Mouse (Mus musculus) hindbrain, embryonic 13.5 days (tissue): Measurements from ENCODE around the gene Lyrm7. TPM values are rescaled to one million over a fixed set of nuclear protein-coding genes. Genes with fewer than 3 reads are reported as not detected.
A peak's percentile ranks its signal among the peaks of the same experiment; 100 is the strongest.

ENCODE experiments used
- ATAC-seq: fragments of 200-750 bp; cut with Nextera tagmentation; 2 replicates; pipeline ENCODE4 v1.8.0; 2017; ENCODE audit warnings: moderate TSS enrichment; ENCODE audit not compliant: low FRiP score
- H3K27ac ChIP-seq: fragments of 300-500 bp; sonication (generic); 2 replicates; pipeline ENCODE4 v1.5.1; 2015; ENCODE audit warnings: inconsistent platforms, mild to moderate bottlenecking, moderate library complexity
- H3K27me3 ChIP-seq: fragments of 300-500 bp; sonication (generic); 2 replicates; pipeline ENCODE4 v1.6.1; 2015; ENCODE audit warnings: mild to moderate bottlenecking, inconsistent platforms
- H3K36me3 ChIP-seq: fragments of 300-500 bp; sonication (generic); 2 replicates; pipeline ENCODE4 v1.6.1; 2015; ENCODE audit warnings: mild to moderate bottlenecking, inconsistent platforms
- H3K4me1 ChIP-seq: fragments of 300-500 bp; sonication (generic); replicated peaks from 2 replicates; pipeline ENCODE4 v1.6.1; 2015; ENCODE audit warnings: inconsistent platforms
- H3K4me2 ChIP-seq: fragments of 300-500 bp; sonication (generic); 2 replicates; pipeline ENCODE4 v1.6.1; 2015; ENCODE audit warnings: inconsistent platforms, mild to moderate bottlenecking, moderate library complexity
- H3K4me3 ChIP-seq: fragments of 300-500 bp; sonication (generic); 2 replicates; pipeline ENCODE4 v1.5.1; 2015; ENCODE audit warnings: mild to moderate bottlenecking, inconsistent platforms
- H3K9ac ChIP-seq: fragments of 300-500 bp; sonication (generic); 2 replicates; pipeline ENCODE4 v1.6.1; 2015; ENCODE audit warnings: mild to moderate bottlenecking, inconsistent platforms
- H3K9me3 ChIP-seq: fragments of 300-500 bp; sonication (generic); 2 replicates; pipeline ENCODE4 v1.6.1; 2016; ENCODE audit warnings: inconsistent platforms
- WGBS: fragments of 180-500 bp; shearing (Covaris S2); methylation state at CpG from one replicate; pipeline ENCODE4 v1.1.7; 2015; 5-methylcytosine and 5-hydroxymethylcytosine counted together
- polyA plus RNA-seq: library from polyadenylated mRNA; unstranded; fragments of >200 nt; fragmentation: Nextera tagmentation; extraction: Ambion mirVana; gene quantifications from 2 replicates; pipeline ENCODE4 v1.2.1, GENCODE M21; 2015

Lyrm7 gene
- polyA plus RNA-seq, 1 experiment from 2014 or later: 11.7 TPM

DNA sequence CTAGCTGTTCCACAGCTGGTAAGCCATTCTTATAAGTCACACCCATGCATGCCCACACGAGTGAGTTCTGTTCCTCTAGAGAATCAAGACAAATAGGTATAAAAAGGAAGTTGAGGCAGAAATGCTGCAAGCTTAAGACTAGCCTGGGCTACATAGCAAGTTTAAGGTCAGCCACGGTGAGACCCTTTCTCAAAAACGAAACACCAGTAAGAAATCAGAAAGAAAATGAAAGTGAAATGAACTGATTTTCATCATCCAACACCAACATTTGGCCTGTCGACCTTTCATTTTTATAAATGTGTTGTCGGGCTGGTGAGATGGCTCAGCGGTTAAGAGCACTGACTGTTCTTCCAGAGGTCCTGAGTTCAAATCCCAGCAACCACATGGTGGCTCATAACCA lies 18.2 kb upstream of the Lyrm7 start:
- WGBS: 78% methylated on average over 6 of the region's 6 CpGs
- no peaks in the 10 kb centered on the region for H3K27me3 ChIP-seq
- H3K9me3 ChIP-seq: no peaks in the 10 kb centered on the region
- no peak overlapping the region for H3K27ac ChIP-seq
- no peak overlapping the region for H3K4me2 ChIP-seq
- ATAC-seq: no peak
- H3K4me1 ChIP-seq: peaks cover 6% of the 10 kb centered on the region; the same call in 1 of the 2 replicates
- no peak overlapping the region for H3K4me3 ChIP-seq
- peaks cover 11% of the 10 kb centered on the region for H3K36me3 ChIP-seq
- no peak overlapping the region for H3K9ac ChIP-seq

DNA sequence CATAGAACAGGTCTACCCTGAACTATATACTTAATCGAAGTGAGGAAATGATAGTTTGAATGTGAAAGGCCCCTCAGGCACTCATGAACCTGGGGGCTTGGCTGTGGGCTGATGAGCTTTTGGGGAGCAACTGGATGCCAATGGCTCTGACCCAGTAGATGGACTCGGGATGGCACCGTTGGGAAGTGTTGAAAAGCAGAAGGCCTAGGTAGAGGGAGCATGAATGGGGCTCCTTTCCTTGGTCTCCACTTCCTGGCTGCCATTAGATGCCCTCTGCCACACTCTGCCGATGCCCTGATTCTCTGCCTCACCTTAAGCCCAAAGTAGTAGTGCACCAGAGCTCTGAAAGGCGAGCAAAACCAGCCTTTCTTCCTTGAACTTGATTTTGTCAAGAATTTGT lies 15.3 kb upstream of the Lyrm7 start:
- H3K4me1 ChIP-seq: peaks cover 2% of the 10 kb centered on the region; the same call in 1 of the 2 replicates
- ATAC-seq: no peak
- H3K4me3 ChIP-seq: no peak overlapping the region
- H3K9me3 ChIP-seq: no peaks in the 10 kb centered on the region
- no peak overlapping the region for H3K4me2 ChIP-seq
- H3K36me3 ChIP-seq: peaks cover 38% of the 10 kb centered on the region
- H3K27ac ChIP-seq: no peak overlapping the region
- WGBS: 87% methylated on average over 5 of the region's 5 CpGs
- H3K9ac ChIP-seq: no peak overlapping the region
- no peaks in the 10 kb centered on the region for H3K27me3 ChIP-seq

DNA sequence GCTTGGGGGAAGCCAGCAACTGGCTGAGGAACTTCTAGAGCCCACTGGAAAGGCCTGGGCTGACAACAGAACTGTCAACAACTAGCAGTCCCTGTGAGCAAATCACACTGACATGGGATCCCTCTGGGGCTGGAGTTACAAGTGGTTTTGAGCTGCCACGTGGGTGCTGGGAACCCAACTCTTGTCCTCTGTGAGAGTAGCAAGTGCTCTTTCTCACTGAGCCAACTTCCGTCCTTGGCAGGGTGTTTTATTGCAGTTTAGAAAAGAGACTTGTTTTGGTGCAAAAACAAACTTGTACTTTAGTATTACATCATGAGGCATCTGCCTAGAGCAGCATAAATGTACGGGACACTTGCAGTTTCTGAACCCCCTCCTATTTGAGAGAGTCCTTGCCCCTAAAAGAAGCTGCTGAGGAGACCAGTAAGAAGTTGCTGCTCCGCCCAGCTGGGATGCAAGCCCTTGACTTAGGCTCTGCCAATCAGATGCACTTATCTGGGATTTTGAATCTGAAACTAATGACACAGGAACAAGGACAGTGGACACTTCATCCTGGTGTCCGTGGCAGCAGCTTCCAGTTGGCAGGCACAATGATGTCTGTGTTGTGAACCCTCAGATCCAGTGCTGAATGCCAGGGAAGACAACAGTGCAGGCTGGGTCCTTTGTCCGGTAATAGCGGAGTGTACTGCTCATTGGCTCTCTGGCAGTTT lies 11.3 kb upstream of the Lyrm7 start:
- Histone ChIP-seq H3K27ac (no peak overlapping the region), H3K4me1 (peaks cover 31% of the 10 kb centered on the region), H3K27me3 (no peaks in the 10 kb centered on the region), H3K4me2 (no peak overlapping the region), H3K4me3 (no peak overlapping the region), H3K36me3 (peaks cover 58% of the 10 kb centered on the region), H3K9me3 (no peaks in the 10 kb centered on the region), H3K9ac (no peak overlapping the region)
- ATAC-seq: no peak
- WGBS: 75% methylated on average over 7 of the region's 7 CpGs

DNA sequence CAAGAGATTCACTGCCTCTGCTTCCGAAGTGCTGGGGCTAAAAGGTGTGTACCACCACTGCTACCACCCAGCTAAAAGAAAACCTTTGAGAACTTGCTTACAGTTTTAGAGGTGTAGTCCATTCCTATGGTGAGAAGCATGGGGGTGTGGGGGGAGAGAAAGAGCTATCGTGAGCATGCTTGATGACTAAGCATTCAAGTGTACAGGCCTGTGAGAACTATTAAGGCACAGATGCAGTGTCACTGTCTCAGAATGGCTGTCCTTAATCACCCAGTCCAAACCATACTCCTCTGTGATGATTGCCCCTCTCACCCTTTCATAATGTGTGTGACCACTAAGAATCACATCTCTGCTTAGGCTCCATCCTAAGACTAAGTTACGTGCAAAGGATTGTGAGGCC lies 8.6 kb upstream of the Lyrm7 start:
- Histone ChIP-seq H3K9ac (0 out of 2 replicates have a peak overlapping the region, but pooled peaks have one; percentile 10), H3K9me3 (no peaks in the 10 kb centered on the region), H3K27ac (no peak overlapping the region), H3K36me3 (peaks cover 51% of the 10 kb centered on the region), H3K4me3 (no peak overlapping the region), H3K4me1 (peaks cover 38% of the 10 kb centered on the region), H3K4me2 (peak overlapping the region; percentile 77; the same call in 1 of the 2 replicates), H3K27me3 (no peaks in the 10 kb centered on the region)
- no peak for ATAC-seq
- WGBS: 77% methylated on average over 3 of the region's 3 CpGs

DNA sequence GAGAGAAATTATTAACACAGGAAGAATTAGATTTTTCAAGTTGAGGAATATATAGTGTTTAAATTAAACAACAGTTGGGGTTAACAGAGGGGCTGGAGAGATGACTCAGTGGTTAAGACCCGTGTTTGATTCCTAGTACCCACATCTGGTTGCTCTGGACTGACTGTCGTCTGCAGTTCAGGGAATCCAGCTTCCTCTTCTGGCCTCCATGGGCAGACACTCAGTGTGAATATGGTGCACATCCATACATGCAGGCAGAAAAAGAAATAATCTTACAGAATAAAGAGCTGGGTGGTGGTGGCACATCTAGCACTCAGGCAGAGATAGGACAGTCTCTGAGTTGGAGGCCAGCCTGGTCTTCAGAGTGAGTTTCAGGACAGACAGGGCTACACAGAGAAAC lies 7.7 kb upstream of the Lyrm7 start:
- Histone ChIP-seq H3K27ac (no peak overlapping the region), H3K4me1 (peaks cover 38% of the 10 kb centered on the region), H3K4me2 (peak overlapping the region; percentile 77), H3K9ac (peak overlapping the region; percentile 39; the same call in 1 of the 2 replicates), H3K27me3 (no peaks in the 10 kb centered on the region), H3K4me3 (peak overlapping the region; percentile 89), H3K9me3 (no peaks in the 10 kb centered on the region), H3K36me3 (peaks cover 42% of the 10 kb centered on the region)
- WGBS: 86% methylated on average over 2 of the region's 2 CpGs
- no peak for ATAC-seq

DNA sequence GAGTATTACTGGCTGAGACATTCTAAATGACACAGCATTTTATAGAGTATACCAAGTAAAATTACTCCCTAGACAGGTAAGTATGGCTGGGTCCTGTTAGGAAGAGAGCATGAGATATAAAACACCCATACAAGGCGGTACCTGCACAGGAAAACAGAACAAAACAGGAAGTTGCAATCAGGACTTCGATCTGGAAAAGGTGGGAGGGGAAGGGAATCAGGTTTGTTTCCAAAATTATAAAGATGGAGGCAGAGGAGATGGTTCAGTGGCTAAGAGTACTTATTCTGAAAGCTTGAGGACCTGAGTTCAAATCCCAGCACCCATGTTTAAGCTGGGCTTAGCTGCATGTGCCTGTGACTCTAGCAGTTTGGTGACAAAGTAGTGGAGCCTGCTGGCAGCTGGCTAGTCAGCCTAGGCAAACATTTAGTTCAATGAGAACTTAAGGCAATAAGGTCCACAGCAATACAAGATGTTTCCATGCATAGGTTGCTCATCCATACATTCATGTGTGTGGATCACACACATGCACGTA lies 7.3 kb upstream of the Lyrm7 start:
- 90% methylated on average over 3 of the region's 3 CpGs for WGBS
- Histone ChIP-seq H3K27me3 (no peaks in the 10 kb centered on the region), H3K36me3 (peaks cover 38% of the 10 kb centered on the region), H3K9ac (peak overlapping the region; percentile 97), H3K9me3 (no peaks in the 10 kb centered on the region), H3K4me3 (peak overlapping the region; percentile 89), H3K27ac (no peak overlapping the region), H3K4me2 (peak overlapping the region; percentile 77), H3K4me1 (peaks cover 38% of the 10 kb centered on the region)
- ATAC-seq: no peak

DNA sequence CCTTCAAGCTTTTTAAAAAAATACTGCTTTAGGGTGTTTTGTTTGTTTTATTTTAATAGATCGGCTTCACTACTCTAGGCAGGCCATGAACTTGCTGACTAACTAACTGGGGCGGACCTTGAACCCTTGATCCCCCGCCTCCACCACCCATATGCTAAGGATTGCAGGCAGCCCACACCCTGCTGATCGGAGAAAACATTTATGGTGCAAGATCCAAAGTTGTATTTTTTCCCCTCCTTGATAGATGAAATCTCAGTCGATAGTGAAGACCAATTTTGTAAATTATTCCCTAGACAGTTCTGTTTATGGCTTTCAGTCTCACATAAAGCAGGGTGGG lies 6.3 kb upstream of the Lyrm7 start:
- H3K27ac ChIP-seq: peak overlapping the region; percentile 92
- no peaks in the 10 kb centered on the region for H3K27me3 ChIP-seq
- WGBS: 2% methylated on average over 5 of the region's 5 CpGs
- H3K9ac ChIP-seq: peak overlapping the region; percentile 97
- H3K9me3 ChIP-seq: no peaks in the 10 kb centered on the region
- peaks cover 30% of the 10 kb centered on the region for H3K36me3 ChIP-seq
- peak overlapping the region; percentile 77 for H3K4me2 ChIP-seq
- 0 out of 2 replicates have a peak, but pooled peaks have one; percentile 21 for ATAC-seq
- peaks cover 40% of the 10 kb centered on the region for H3K4me1 ChIP-seq
- H3K4me3 ChIP-seq: peak overlapping the region; percentile 89

DNA sequence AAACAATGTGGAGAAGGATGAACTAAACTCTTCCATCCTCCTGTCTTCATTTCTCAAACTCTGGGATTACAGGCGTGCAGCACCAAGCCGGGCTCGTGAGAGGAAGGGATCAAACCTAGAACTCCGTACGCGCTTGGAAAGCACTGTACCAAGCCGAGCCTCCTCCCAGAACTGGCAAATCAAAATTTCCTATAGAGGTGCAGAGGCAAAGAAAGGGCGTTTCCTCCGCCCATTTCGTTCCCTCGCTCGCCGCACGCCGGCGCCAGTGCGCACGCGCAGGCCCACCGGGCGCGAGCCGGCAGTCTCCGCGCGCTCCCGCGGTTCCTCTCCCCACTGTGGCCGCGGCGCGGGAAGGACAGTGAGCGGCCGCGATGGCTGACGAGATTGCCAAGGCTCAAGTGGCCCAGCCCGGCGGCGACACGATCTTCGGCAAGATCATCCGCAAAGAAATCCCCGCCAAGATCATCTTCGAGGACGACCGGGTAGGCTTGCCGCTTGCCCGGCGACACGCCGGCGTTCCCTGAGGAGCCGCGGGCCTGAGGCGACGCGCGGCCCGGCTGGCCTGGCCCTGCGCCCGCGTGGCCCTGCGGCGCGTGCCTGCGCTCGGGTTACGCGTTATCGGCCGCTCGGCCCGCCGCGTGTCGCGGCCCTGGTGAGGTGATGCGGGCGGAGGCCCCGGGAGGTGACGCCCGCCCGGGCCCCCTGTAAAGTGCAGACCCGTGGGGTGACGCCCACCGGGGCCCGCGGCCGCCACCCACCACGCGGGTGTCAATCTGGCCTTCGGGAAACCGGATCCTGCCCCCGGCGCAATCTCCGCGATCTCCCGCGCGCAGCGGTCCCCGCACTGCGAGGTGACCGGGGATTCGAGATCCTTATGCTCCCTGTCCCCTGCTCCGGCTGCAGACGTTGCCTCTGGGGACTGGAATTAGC lies 5.7 kb upstream of the Lyrm7 start, which contains the start of gene Hint1:
Gene Hint1 (plus strand): TSS at position 265 of the 930 bp plus-strand sequence.
- WGBS: under 1% methylated on average over 71 of the region's 107 CpGs
- Histone ChIP-seq H3K4me1 (peaks cover 42% of the 10 kb centered on the region), H3K9me3 (no peaks in the 10 kb centered on the region), H3K27me3 (no peaks in the 10 kb centered on the region), H3K9ac (peak within 1 kb of the TSS; percentile 97), H3K4me3 (peak within 1 kb of the TSS; percentile 89), H3K4me2 (peak within 1 kb of the TSS; percentile 77), H3K27ac (peak within 1 kb of the TSS; percentile 92), H3K36me3 (peaks cover 23% of the 10 kb centered on the region)
- ATAC-seq: peak; percentile 81

DNA sequence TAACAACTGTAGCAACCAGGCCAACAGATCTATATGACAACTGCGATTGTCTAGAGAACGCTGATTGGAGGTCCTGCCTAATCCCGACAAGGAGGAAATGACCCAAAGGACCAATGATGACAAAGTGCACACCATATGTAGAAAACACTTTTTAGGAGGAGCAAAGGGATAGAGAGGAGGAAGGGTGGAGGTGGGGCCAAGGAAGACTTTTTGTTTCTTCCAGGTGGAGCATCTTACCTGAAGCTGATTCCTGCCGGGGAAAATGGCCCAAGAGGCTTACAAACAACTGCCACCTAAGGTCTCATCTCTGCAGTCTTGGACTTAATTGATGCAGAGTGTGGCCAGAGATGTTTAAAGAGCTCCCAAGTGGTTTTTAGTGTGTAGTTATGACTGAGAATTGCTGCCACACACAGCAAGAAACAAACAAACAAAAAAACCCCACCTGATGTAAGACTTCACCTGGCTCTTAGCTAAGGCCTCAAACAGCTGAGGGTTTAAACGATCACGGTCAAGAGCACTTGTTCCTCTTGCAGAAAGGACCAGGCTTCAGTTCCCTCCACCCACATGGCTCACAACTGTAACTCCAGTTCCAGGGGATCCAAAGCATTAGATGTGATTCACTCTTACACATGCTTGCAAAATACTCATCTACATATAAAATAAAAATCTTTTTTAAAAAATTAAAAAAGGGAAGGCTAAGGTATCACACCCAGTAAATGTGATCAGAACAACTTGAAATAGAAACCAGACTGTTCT lies 4.8 kb upstream of the Lyrm7 start:
- WGBS: 77% methylated on average over 6 of the region's 6 CpGs

DNA sequence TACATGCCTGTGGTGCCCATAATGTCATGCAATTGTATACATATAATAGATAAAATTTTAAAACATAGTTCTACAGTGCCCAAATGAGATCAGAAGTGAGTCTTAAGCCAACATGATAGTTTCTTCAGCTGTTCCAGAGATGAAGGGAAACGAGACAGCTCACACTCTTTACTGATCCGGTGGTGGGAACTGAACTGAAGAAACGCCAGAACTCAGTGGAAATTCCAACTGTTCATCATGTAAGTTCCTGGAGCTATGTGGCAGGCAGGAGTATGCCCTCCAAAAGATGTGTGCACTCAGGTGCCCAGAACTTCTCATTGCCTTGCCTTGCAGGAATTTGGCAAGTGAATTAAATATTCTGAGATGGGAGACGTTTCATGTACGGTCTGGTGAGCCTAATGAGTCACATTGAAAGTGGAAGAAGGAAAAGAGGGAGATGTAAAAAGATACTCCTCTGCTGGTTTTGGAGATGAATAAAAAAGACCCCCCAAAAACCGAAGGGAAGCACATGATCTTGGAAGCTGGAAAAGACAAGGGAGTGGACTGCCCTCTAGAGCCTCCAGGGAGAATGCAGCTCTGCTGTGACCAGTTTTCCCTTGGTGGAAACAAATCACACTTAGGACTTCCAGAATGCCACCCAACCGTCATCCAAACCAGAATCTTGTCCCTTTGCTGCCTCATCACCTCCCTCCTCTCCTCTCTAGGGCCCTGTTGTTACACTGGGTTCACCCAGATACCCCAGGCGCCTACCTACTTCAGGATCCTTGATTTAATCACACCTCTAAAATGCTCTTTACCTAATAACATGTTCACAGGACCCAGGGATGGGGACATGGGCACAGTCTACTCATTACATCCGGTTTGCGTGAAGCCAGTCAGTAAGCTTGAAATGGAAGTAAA lies 2.2 kb upstream of the Lyrm7 start:
- no peaks in the 10 kb centered on the region for H3K27me3 ChIP-seq
- H3K9me3 ChIP-seq: no peaks in the 10 kb centered on the region
- no peak overlapping the region for H3K9ac ChIP-seq
- 47% methylated on average over 10 of the region's 10 CpGs for WGBS
- no peak overlapping the region for H3K4me3 ChIP-seq
- no peak overlapping the region for H3K27ac ChIP-seq
- peaks cover 32% of the 10 kb centered on the region for H3K4me1 ChIP-seq
- H3K4me2 ChIP-seq: no peak overlapping the region
- ATAC-seq: no peak
- no peaks in the 10 kb centered on the region for H3K36me3 ChIP-seq

More for the DNA sequence above, 4.8 kb upstream of the Lyrm7 start:
- peaks cover 48% of the 10 kb centered on the region for H3K4me1 ChIP-seq
- ATAC-seq: no peak
- H3K9ac ChIP-seq: peak overlapping the region; percentile 97
- peak overlapping the region; percentile 92 for H3K27ac ChIP-seq
- H3K4me3 ChIP-seq: peak overlapping the region; percentile 89
- no peaks in the 10 kb centered on the region for H3K9me3 ChIP-seq
- peak overlapping the region; percentile 77 for H3K4me2 ChIP-seq
- peaks cover 15% of the 10 kb centered on the region for H3K36me3 ChIP-seq
- H3K27me3 ChIP-seq: no peaks in the 10 kb centered on the region
